Mouse (Mus musculus): ENCODE results near the gene Osr1. TPM values are rescaled to one million over a fixed set of nuclear protein-coding genes. Genes with fewer than 3 reads are reported as not detected.

The Osr1 gene
- total and polyA plus RNA-seq, 3 experiments, result not detected

DNA sequence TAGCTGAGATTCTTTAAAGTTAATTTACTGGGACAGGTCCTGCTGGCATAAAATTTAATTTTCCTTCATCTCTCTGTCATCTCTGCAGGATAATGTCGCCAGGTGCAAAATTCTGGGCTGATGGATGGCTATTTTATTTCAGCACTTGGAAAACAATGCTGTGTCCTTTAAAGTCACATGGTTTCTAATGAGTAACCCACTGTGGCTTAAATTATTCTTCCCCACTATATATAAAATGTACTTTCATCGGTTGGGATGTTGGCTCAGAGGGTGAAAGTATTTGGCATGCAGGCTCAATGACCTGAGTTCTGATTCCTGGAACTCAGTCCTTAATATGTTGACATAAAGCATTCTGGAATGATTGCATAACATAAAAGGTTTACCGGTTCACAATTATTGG is 21.2 kb downstream of the Osr1 start:
- TF ChIP-seq KAT2A (conservative IDR thresholded peaks at IDR 0.05; ENCODE audit: low read depth, low read length) (no peak), UBTF (IDR thresholded peaks at IDR 0.05; ENCODE audit: borderline replicate concordance, insufficient read depth, low read depth, low read length) (no peak), USF2 (IDR thresholded peaks at IDR 0.05; ENCODE audit: borderline replicate concordance in 1 of 2, insufficient read depth in 1 of 2, low read depth in 1 of 2, low read length in 2 of 2) (no peak), ZNF384 (IDR thresholded peaks at IDR 0.05; ENCODE audit: low read depth, low read length) (no peak), BHLHE40 (IDR thresholded peaks at IDR 0.05; ENCODE audit: borderline replicate concordance, low read depth, low read length) (no peak), ZKSCAN1 (IDR thresholded peaks at IDR 0.05; ENCODE audit: low read depth, low read length) (no peak), SIN3A (IDR thresholded peaks at IDR 0.05; ENCODE audit: low read length) (no peak), TBP (IDR thresholded peaks at IDR 0.05; ENCODE audit: low read depth, low read length) (no peak), USF1 (IDR thresholded peaks at IDR 0.05; ENCODE audit: low read depth, low read length) (no peak), POLR2A (IDR thresholded peaks at IDR 0.05; ENCODE audit: control insufficient read depth in 1 of 2, insufficient read depth in 1 of 2, low read depth in 1 of 2, low read length in 2 of 2, poor library complexity in 1 of 2) (no peak), CTCF (IDR thresholded peaks at IDR 0.05 in 2 of 3, conservative IDR thresholded peaks at IDR 0.05 in 1 of 3; ENCODE audit: control insufficient read depth in 1 of 3, insufficient read depth in 1 of 3, low read depth in 2 of 3, low read length in 3 of 3, poor library complexity in 1 of 3, severe bottlenecking in 1 of 3) (no peak), MYB (IDR thresholded peaks at IDR 0.05; ENCODE audit: low read depth, low read length) (no peak), MYC (IDR thresholded peaks at IDR 0.05; ENCODE audit: low read depth, low read length) (no peak), GATA1 (IDR thresholded peaks at IDR 0.05; ENCODE audit: low read depth, low read length) (no peak), MAFK (IDR thresholded peaks at IDR 0.05; ENCODE audit: borderline replicate concordance, low read depth, low read length) (no peak), CHD1 (IDR thresholded peaks at IDR 0.05; ENCODE audit: low read depth, low read length) (no peak), ZMIZ1 (IDR thresholded peaks at IDR 0.05; ENCODE audit: low read depth, low read length) (no peak), ZC3H11A (IDR thresholded peaks at IDR 0.05; ENCODE audit: low read depth, low read length) (no peak)
- Histone ChIP-seq H3K9ac (ENCODE audit: control insufficient read depth, low read depth, low read length, poor library complexity, severe bottlenecking) (no peak overlapping the region), H3K27me3 (ENCODE audit: control insufficient read depth in 1 of 2, insufficient read depth in 2 of 2, low read length in 2 of 2) (no peaks in the 10 kb centered on the region), H3K27ac (ENCODE audit: control insufficient read depth, low read depth, low read length) (no peak overlapping the region), H3K79me2 (ENCODE audit: control insufficient read depth, insufficient read depth, low read length, poor library complexity) (no peaks in the 10 kb centered on the region), H3K4me1 (ENCODE audit: control insufficient read depth in 1 of 2, insufficient read depth in 2 of 2, low read length in 2 of 2) (no peaks in the 10 kb centered on the region), H3K4me3 (ENCODE audit: control insufficient read depth in 1 of 2, insufficient read depth in 1 of 2, low read depth in 2 of 2, low read length in 2 of 2) (no peak overlapping the region), H3K36me3 (ENCODE audit: control insufficient read depth in 1 of 2, insufficient read depth in 2 of 2, low read length in 2 of 2) (no peaks in the 10 kb centered on the region), H3K9me3 (replicated peaks; ENCODE audit: insufficient read depth, low read length) (no peaks in the 10 kb centered on the region)
- DNase-seq (ENCODE audit: low read depth, low spot score), result no peak

GRCm38 (mm10) chr12:9598219-9598618 is 28.3 kb downstream of the Osr1 start:
- no peaks in the 10 kb centered on the region for H3K27me3 ChIP-seq (ENCODE audit: control insufficient read depth in 1 of 2, insufficient read depth in 2 of 2, low read length in 2 of 2)
- H3K9ac ChIP-seq (ENCODE audit: control insufficient read depth, low read depth, low read length, poor library complexity, severe bottlenecking), result no peak overlapping the region
- H3K36me3 ChIP-seq (ENCODE audit: control insufficient read depth in 1 of 2, insufficient read depth in 2 of 2, low read length in 2 of 2), result no peaks in the 10 kb centered on the region
- DNase-seq (ENCODE audit: low read depth, low spot score), result no peak
- H3K4me3 ChIP-seq (ENCODE audit: control insufficient read depth in 1 of 2, insufficient read depth in 1 of 2, low read depth in 2 of 2, low read length in 2 of 2), result no peak overlapping the region
- H3K9me3 ChIP-seq (replicated peaks; ENCODE audit: insufficient read depth, low read length), result no peaks in the 10 kb centered on the region
- H3K79me2 ChIP-seq (ENCODE audit: control insufficient read depth, insufficient read depth, low read length, poor library complexity), result no peaks in the 10 kb centered on the region
- no peaks in the 10 kb centered on the region for H3K4me1 ChIP-seq (ENCODE audit: control insufficient read depth in 1 of 2, insufficient read depth in 2 of 2, low read length in 2 of 2)
- TF ChIP-seq POLR2AphosphoS2 (IDR thresholded peaks at IDR 0.05; ENCODE audit: low read length) (no peak), MYC (IDR thresholded peaks at IDR 0.05; ENCODE audit: low read depth, low read length) (no peak), RCOR1 (IDR thresholded peaks at IDR 0.05; ENCODE audit: low read depth, low read length) (no peak), HCFC1 (IDR thresholded peaks at IDR 0.05; ENCODE audit: low read depth, low read length) (no peak)
- no peak overlapping the region for H3K27ac ChIP-seq (ENCODE audit: control insufficient read depth, low read depth, low read length)
